Mouse (Mus musculus) neural tube, embryonic 11.5 days (tissue): ENCODE results near the gene Mum1. TPM values are rescaled to one million over a fixed set of nuclear protein-coding genes. Genes with fewer than 3 reads are reported as not detected.

Experiments used
- ATAC-seq: fragments of 200-750 bp; cut with Nextera tagmentation; 2 replicates; pipeline ENCODE4 v1.8.0; 2017; ENCODE audit warnings: moderate number of reproducible peaks, mild to moderate bottlenecking, moderate TSS enrichment, moderate library complexity; ENCODE audit not compliant: insufficient read depth, low FRiP score, low TSS enrichment
- DNase-seq: peaks from one replicate; pipeline ENCODE4 v3.0.0-alpha.2; 2015; ENCODE audit warnings: low spot score
- H3K27ac ChIP-seq: fragments of 300-500 bp; sonication (generic); 2 replicates; pipeline ENCODE4 v1.5.1; 2014; ENCODE audit warnings: low read depth, mild to moderate bottlenecking, low read length
- H3K27me3 ChIP-seq: fragments of 300-500 bp; sonication (generic); 2 replicates; pipeline ENCODE4 v1.6.1; 2014; ENCODE audit warnings: mild to moderate bottlenecking, low read length, mixed read lengths; ENCODE audit not compliant: control insufficient read depth, insufficient read depth
- H3K36me3 ChIP-seq: fragments of 300-500 bp; sonication (generic); 2 replicates; pipeline ENCODE4 v1.6.1; 2014; ENCODE audit warnings: mild to moderate bottlenecking, low read length, moderate library complexity, mixed read lengths; ENCODE audit not compliant: control insufficient read depth, insufficient read depth
- H3K4me1 ChIP-seq: fragments of 300-500 bp; sonication (generic); 2 replicates; pipeline ENCODE4 v1.6.1; 2014; ENCODE audit warnings: low read length, mixed read lengths; ENCODE audit not compliant: control insufficient read depth, insufficient read depth
- H3K4me2 ChIP-seq: fragments of 300-500 bp; sonication (generic); 2 replicates; pipeline ENCODE4 v1.6.1; 2014; ENCODE audit warnings: low read depth, mild to moderate bottlenecking, moderate library complexity
- H3K4me3 ChIP-seq: fragments of 300-500 bp; sonication (generic); 2 replicates; pipeline ENCODE4 v1.5.1; 2014; ENCODE audit warnings: low read depth, low read length
- H3K9ac ChIP-seq: fragments of 300-500 bp; sonication (generic); 2 replicates; pipeline ENCODE4 v1.6.1; 2014; ENCODE audit warnings: mild to moderate bottlenecking, low read length
- H3K9me3 ChIP-seq: fragments of 300-500 bp; sonication (generic); 2 replicates; pipeline ENCODE4 v1.6.1; 2016; ENCODE audit warnings: low read length; ENCODE audit not compliant: control insufficient read depth
- WGBS: fragments of 180-500 bp; shearing (Covaris S2); extraction: QIAGEN DNeasy Blood & Tissue Kit; methylation state at CpG from one replicate; pipeline ENCODE4 v1.1.7; 2014; 5-methylcytosine and 5-hydroxymethylcytosine counted together
- polyA plus RNA-seq: library from polyadenylated mRNA; unstranded; fragments of >200 nt; fragmentation: Nextera tagmentation; extraction: Ambion mirVana; gene quantifications from 2 replicates; pipeline ENCODE4 v1.2.1, GENCODE M21; 2014

The Mum1 gene
- polyA plus RNA-seq, 1 experiment from 2014 or later = 59.6 TPM

DNA sequence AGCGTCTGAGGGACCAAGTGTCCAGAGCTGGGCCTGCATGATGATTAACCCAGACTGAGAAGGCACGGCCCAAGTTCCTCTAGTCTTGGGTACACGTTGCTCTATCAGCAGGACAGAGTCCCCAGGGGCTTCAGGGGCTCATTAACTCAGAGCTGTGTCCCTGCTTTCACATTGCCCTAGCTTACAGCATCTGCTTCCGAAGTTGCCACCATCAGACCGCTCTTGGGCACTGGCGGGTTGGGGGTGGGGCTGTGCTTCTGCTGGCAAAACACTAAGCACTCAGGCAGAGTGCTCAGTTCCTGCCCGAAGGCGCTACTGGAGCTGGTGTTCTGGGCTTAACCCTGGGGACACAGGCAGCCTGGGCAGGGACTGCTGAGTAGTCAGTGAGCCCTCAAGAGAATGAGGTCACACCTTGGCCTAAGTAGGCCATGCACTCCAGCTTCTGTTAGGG, 55.7 kb downstream of the Mum1 start:
- H3K9me3 ChIP-seq = no peaks in the 10 kb centered on the region
- ATAC-seq (no peak), DNase-seq (no peak)
- H3K4me1 ChIP-seq = 0 out of 2 replicates have a peak, but pooled peaks cover 2% of the 10 kb centered on the region
- H3K4me3 ChIP-seq = no peak overlapping the region
- WGBS = 82% methylated on average over 8 of the region's 8 CpGs
- H3K27me3 ChIP-seq = no peaks in the 10 kb centered on the region
- peaks cover 35% of the 10 kb centered on the region for H3K36me3 ChIP-seq
- no peak overlapping the region for H3K27ac ChIP-seq
- no peak overlapping the region for H3K9ac ChIP-seq
- H3K4me2 ChIP-seq = no peak overlapping the region

DNA sequence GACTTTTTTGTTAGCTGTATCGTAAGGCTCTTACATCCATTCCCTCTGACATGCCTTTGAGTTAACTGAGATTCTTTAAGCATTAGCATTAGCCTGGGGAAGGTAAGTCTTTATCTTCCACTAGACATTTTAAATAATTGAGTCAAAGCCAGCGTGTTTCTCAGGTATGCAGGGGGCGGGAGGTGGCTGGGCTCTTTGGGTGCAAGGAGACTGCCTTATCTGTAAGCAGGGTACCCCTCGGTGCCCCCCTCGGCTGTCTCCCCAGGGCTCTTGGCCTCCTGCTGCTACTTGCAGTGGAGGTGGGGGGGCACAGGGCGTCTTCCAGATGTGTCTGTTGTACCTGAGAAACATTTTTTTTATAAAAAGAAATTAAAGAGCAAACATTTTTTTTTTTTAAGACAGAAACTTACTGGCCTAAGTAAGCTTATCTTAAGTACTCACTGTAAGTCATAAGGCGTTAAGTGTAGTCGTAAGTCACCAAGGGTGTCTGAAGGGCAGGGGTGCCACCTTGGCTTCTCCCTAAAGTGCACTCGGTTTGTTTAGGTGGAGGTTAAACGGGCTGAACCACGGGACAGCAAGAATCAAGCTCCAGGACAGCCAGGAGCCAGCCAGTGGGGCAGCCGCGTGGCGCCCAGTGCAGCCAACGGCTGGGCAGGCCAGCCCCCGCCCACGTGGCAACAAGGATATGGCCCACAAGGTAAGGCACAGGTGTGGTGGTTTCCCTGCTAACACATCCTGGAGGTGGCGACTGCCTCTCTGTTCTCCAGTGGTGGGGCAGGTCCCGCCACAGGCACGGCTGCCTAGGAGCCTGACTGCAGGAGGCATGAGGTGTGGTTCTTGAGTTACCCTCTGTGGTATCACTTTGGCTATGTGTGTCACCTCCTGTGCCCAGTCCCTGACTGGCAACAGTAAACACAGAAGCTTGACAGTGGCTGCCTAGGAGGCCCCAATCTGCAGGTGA, 56.5 kb downstream of the Mum1 start:
- ATAC-seq (no peak), DNase-seq (no peak)
- H3K36me3 ChIP-seq = peaks cover 29% of the 10 kb centered on the region
- no peaks in the 10 kb centered on the region for H3K9me3 ChIP-seq
- 92% methylated on average over 20 of the region's 20 CpGs for WGBS
- H3K27ac ChIP-seq = no peak overlapping the region
- H3K4me2 ChIP-seq = no peak overlapping the region
- H3K9ac ChIP-seq = no peak overlapping the region
- H3K4me1 ChIP-seq = 0 out of 2 replicates have a peak, but pooled peaks cover 2% of the 10 kb centered on the region
- H3K4me3 ChIP-seq = no peak overlapping the region
- H3K27me3 ChIP-seq = no peaks in the 10 kb centered on the region

DNA sequence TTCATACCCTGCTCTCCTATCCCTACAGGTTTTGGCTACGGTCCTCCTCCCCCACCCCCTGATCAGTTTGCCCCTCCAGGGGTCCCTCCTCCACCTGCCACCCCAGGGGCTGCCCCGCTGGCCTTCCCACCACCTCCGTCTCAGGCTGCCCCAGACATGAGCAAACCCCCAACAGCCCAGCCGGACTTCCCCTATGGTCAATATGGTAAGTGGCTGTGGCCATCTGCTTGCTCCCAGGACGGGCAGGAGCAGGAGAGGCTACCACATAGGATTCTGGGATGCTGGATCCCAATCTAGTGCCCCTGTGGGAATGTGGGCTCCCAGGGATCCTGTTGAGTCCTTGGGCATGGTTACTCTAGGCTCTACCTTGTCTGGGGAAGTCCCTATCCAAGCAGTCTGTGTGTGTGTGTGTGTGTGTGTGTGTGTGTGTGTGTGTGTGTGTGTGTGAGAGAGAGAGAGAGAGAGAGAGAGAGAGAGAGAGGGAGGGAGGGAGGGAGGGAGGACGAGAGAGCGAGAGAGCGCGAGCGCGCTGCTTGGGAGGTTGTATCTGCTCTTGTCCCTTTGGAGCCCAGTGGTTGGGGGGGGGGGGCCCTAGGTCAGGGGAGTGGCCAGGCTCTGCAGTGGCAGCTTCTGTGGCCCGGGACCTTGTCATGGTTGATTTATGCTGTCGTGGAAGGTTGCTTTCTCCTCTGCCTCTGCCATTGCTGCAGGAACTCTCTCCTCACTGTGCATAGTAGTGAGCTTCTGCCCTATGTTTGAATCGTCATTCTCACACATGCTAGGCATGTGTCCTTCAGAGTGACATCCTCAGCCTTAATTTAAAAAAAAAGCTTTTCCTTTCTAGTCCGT, 59.2 kb downstream of the Mum1 start:
- Histone ChIP-seq H3K36me3 (peaks cover 21% of the 10 kb centered on the region), H3K9ac (no peak overlapping the region)

DNA sequence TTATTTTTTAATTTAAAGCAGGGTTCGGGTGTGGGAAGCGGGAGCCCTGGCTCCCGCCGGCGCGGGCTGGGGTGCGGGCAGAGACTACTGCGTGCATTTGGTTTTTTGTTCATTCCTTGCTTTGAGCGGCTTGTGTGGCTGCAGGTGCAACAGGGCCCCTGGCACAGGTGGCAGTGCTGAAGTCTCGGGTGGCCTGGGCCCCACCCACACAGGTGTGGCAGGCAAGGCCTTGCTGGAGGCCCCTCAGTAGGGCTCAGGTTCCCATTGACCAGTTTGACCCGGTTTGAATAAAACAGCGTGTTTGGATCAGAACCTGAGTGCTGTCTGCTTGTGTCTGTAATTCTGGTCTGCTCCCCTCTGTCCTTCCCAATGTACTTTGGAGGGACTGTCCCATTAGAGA, 61.9 kb downstream of the Mum1 start:
- Histone ChIP-seq H3K27ac (no peak overlapping the region), H3K9me3 (no peaks in the 10 kb centered on the region), H3K4me2 (no peak overlapping the region), H3K4me3 (no peak overlapping the region), H3K27me3 (no peaks in the 10 kb centered on the region), H3K9ac (no peak overlapping the region), H3K36me3 (peaks cover 17% of the 10 kb centered on the region), H3K4me1 (peaks cover 4% of the 10 kb centered on the region)
- DNase-seq (no peak), ATAC-seq (no peak)
- 91% methylated on average over 12 of the region's 12 CpGs for WGBS

More for the DNA sequence above, 59.2 kb downstream of the Mum1 start:
- whole genome bisulfite sequencing = 74% methylated on average over 10 of the region's 15 CpGs
- H3K27me3 ChIP-seq = no peaks in the 10 kb centered on the region
- no peaks in the 10 kb centered on the region for H3K9me3 ChIP-seq
- no peak for ATAC-seq
- no peak overlapping the region for H3K27ac ChIP-seq
- no peak for DNase-seq
- no peak overlapping the region for H3K4me3 ChIP-seq
- H3K4me2 ChIP-seq = no peak overlapping the region
- H3K4me1 ChIP-seq = 0 out of 2 replicates have a peak, but pooled peaks cover 2% of the 10 kb centered on the region

DNA sequence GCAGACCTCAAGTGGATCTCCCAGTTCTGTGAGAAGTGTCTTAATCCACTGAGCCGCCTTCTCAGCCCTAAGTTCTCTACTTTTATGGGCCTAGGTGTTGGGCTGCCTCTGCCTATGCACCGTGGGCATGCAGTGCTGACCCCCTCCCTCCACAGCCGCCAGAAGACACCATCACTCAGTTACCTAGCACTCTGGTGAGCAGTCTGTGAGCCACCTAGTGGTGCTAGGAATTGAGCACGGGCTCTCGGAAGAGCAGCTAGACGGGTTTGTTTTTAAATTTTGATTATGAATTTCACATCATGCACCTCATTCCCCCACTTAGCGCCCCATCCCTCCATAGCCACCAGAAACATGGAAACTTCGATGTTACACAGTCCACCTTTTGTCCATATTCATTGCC, 62.4 kb downstream of the Mum1 start:
- no peak overlapping the region for H3K4me2 ChIP-seq
- ATAC-seq = no peak
- no peak overlapping the region for H3K4me3 ChIP-seq
- 73% methylated on average over 8 of the region's 8 CpGs for WGBS
- DNase-seq = no peak
- H3K9ac ChIP-seq = no peak overlapping the region
- peaks cover 13% of the 10 kb centered on the region for H3K36me3 ChIP-seq
- H3K27me3 ChIP-seq = no peaks in the 10 kb centered on the region
- H3K27ac ChIP-seq = no peak overlapping the region
- no peaks in the 10 kb centered on the region for H3K9me3 ChIP-seq
- H3K4me1 ChIP-seq = peaks cover 10% of the 10 kb centered on the region

DNA sequence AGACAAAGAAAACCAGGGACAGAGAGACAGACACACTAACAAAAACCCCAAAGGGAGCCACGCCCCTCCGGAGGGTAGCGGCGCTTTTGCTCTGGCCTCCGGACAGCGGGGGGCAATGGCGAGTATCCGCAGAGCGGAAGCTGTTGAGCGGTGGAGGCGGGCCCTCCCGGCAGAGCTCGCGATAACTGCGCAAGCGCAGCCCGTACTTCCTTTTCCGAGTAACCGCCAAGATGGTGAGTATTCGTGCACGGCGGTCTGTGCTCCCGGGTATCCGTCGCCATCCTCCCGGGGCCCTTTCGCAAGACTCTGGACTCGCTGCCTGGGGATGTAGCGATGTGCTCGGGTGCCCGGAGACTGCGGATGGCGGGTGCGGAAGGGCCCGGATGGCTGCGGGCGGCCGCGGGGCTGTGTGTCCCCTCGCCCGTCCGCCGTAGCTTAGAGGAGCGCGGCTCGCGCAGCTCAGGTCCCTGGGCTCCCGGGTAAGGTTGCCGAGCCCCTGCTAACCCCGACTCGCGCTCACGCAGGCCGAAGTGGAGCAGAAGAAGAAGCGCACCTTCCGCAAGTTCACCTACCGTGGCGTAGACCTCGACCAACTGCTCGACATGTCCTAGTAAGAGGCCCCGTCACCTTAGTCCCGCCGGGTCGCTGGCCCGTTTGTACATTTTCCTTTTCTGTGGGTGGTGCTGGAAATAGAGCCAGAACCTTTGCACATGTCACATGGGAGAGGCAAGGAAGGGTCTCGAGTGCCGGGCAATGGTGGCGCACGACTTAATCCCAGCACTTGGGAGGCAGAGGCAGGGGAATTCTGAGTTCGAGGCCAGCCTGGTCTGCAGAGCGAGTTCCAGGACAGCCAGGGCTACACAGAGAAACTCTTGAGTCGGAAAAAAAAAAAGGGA, 66.3 kb downstream of the Mum1 start, which contains the start of gene Rps15:
Gene Rps15, plus strand, starts transcription at position 203 of the 896 bp plus-strand sequence.
- under 1% methylated on average over 72 of the region's 72 CpGs for WGBS
- peak; percentile 72 for ATAC-seq
- DNase-seq = peak; percentile 97

DNA sequence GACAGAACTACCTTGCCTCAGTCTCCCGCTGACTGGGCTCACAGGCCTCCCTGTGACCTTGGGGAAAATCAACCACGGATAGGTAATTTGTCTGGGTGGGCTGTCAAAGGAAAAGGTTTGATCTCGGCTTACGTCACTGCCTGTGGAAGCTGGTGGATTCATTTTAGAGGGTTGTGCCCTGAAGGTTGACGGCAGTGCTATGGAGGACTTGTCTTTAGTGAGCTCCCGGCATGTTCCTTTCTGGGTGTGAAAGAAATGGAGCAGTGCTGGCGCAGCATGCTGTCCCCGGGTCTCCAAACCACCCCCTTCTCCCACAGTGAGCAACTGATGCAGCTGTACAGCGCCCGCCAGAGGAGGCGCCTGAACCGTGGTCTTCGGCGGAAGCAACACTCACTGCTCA, 67.1 kb downstream of the Mum1 start:
- WGBS = 34% methylated on average over 14 of the region's 14 CpGs
- H3K4me2 ChIP-seq = peak overlapping the region; percentile 90
- H3K27me3 ChIP-seq = 0 out of 2 replicates have a peak, but pooled peaks cover under 1% of the 10 kb centered on the region
- DNase-seq (no peak), ATAC-seq (no peak)
- H3K36me3 ChIP-seq = peaks cover 6% of the 10 kb centered on the region
- peaks cover 20% of the 10 kb centered on the region for H3K4me1 ChIP-seq
- H3K4me3 ChIP-seq = peak overlapping the region; percentile 97
- H3K9ac ChIP-seq = peak overlapping the region; percentile 99
- peak overlapping the region; percentile 89 for H3K27ac ChIP-seq
- H3K9me3 ChIP-seq = no peaks in the 10 kb centered on the region

More for the DNA sequence above, 66.3 kb downstream of the Mum1 start, which contains the start of gene Rps15:
- Histone ChIP-seq H3K4me2 (peak within 1 kb of the TSS; percentile 90), H3K4me1 (peaks cover 18% of the 10 kb centered on the region), H3K27ac (peak within 1 kb of the TSS; percentile 89), H3K9me3 (no peaks in the 10 kb centered on the region), H3K36me3 (peaks cover 8% of the 10 kb centered on the region), H3K27me3 (no peaks in the 10 kb centered on the region), H3K4me3 (peak within 1 kb of the TSS; percentile 97), H3K9ac (peak within 1 kb of the TSS; percentile 99)
